Mouse (Mus musculus): ENCODE measurements at regions not wholly inside any gene's neighbourhood (a gene's known extent, or its start where the extent isn't known, plus 50 kb on each side); places are given as distances from the start of the nearest gene placed in this dataset.
"Not testable (repeated sequence)": the region's sequence is repeated elsewhere in the genome, so short reads cannot be mapped to it uniquely, and the experiment has no call there.

DNA sequence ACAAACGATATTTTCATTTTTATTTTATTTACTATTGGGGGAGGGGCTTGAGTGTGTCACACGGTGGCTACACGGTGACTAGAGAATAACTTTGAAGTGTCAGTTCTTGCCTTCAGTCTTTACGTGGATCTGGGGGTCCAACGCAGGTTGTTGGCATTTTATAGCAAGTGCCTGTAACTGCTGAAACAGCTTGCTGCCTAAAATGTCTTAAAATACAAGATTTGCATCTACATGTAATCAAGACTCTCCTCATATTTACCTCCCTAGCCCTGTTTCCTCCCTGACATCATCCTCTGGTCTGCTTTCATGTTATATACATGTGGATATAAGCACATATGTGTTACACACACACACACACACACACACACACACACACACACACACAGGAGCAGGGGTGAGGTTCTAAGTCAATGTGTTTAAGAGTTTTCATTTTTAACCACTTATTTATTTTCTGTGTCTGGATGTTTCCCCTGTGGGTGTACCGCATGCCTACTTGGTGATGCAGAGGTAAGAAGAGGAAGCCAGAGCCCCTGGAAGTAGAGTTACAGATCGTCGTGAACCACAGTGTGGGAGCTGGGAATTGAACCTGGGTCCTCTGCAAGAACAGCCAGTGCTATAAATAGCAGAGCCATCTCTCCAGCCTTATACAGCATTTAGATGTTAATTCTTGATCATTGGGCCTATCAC, 119.5 kb upstream of the Cpsf6 start:
- no peak for DNase-seq (ENCODE audit: low spot score)

DNA sequence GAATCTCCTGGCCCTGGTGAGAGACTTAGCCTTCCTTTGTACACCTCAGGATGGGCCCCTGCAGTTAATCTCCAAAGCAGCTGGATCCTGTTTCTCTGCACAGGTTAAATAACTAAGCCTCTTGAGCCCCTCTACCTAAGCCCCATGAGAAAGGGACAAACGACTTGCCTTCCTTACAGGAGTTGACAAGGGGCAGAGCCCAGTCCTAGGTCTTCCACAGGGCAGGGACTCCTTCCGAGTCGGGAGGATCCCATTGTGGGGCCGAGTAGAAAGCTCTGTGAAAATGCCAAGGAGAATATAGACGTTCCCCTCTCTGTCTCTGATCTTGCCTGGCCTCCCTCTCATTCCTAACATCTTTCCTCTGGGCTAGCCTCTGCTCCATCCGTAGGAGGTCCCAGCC, 118.7 kb upstream of the Cpsf6 start:
- no peak for DNase-seq (ENCODE audit: low spot score)

DNA sequence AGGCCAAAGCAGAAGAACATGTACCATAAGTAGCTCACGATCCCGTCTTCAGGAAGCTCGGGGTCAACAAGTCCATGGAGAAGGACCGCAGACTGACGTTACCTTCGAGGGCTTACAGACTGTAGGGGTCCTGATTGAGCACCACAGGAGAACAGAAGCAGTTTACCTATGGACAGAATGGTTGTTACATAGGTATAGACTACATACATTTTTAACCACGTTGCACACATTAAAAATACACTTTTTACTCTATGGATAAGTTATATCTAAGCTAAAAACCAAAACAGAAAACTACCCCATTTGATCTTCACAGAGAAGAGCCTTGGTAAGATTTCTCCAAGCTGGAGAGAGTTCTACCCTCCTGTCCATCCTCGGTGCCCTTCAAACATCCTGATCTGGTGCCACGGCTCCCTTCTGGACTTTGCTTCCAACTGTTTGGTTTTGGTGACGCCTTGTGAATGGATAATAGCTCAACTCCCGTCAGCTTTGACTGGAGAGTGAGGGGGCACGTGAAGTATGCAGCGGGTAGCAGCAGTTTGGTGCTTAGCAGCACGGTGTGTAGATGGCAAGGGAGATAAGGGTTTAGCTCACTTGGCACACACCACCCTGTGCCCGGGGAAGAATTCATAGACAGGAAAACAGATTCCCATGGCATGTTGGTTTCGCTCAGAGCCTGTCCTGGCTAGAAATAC, 117.9 kb upstream of the Cpsf6 start:
- no peak for DNase-seq (ENCODE audit: low spot score)

DNA sequence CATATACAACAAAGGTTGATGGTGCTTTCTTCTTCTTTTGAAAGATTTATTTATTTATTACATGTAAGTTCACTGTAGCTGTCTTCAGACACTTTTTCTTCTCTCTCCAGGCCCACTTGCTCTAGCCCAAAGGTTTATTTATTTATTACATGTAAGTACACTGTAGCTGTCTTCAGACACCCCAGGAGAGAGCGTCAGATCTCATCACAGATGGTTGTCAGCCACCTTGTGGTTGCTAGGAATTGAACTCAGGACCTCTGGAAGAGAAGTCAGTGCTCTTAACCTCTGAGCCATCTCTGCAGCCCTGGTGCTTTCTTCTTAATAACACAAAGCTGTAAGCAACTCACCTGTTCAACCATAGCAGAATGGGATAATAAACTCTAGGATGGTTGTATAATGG, 117.3 kb upstream of the Cpsf6 start:
- DNase-seq (ENCODE audit: low spot score), result not testable (repeated sequence)

DNA sequence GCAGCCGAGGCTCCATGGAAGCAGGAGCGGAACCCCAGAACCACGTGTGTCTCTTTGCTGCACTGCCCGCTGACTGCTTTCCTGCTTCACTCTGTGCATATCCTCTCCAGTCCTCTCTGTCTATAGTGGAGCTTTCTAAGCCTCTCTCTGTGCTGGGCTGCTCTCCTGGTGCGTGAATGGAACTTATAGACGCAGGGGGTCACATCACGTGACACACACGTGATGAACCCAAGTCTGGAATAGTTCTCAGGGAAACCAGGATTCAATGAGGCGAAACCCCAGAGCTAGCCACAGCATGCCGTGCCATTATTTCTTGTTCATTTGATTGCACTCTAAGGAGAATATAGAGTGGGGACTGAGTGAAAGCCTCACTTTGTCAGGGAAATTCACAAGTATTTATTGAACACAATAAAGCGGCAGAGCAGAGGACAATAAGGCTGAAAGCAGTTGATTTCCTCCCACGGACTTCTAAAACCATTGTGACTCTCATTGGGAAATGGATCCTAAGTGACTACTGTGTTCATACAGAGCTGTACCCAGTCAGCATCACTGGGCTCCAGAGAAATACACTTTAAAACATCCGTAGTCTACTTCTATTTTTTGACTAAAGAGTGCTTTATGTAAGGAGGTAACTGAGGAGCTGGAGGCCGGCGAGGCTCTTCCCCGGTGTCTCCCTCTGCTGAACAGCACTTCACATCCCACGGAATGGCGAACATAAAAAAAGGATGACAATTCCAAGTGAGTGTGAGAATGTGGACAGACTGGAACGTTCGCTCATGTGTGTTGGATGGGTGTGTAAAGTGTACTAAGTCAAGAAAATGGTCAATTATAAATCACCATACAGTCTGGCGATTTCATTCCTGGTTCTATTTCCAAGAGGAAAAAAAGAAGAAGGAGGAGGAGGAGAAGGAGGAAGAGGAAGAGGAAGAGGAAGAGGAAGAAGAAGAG, 116.5 kb upstream of the Cpsf6 start:
- DNase-seq (ENCODE audit: low spot score), result no peak

DNA sequence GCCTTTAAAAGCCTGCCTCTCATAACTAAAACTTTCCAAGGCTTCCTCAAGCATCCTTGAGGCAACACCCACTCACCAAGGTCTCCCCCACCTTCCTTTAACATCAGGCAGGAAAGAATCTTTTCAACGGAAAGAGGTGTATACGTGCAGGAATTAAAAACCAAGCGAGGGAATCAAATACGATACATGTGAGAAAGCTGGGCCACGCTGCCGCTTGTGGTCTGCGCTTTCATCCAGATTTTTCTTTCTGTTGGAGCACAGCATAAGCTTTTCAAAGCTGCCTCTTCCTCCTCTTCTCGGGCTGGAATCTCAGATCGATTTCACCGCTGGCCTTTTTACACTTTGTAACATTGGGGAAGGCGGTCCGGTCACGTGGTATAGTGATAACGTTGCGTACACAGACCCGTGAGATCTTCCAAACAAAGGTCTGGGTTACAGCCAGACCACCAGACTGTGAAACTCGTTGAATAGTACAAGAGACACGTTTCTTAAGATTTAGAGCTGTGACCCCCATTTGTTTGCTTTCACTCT, 114.4 kb upstream of the Cpsf6 start:
- DNase-seq (ENCODE audit: low spot score), result no peak

DNA sequence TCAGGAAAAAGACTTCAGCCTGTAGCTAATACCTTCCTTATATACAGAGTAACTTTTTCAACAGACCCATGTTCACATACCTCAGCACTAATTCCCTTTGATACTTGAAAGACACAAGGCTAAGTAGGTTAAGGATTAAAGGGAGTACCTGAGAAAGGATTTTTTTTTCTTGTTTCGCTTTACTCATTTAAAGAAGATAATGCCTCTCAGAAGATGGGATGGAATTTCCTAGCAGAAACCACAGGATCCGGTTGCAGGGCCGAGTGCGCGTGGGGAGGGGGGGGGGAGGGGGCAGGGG, 114.0 kb upstream of the Cpsf6 start:
- no peak for DNase-seq (ENCODE audit: low spot score)

DNA sequence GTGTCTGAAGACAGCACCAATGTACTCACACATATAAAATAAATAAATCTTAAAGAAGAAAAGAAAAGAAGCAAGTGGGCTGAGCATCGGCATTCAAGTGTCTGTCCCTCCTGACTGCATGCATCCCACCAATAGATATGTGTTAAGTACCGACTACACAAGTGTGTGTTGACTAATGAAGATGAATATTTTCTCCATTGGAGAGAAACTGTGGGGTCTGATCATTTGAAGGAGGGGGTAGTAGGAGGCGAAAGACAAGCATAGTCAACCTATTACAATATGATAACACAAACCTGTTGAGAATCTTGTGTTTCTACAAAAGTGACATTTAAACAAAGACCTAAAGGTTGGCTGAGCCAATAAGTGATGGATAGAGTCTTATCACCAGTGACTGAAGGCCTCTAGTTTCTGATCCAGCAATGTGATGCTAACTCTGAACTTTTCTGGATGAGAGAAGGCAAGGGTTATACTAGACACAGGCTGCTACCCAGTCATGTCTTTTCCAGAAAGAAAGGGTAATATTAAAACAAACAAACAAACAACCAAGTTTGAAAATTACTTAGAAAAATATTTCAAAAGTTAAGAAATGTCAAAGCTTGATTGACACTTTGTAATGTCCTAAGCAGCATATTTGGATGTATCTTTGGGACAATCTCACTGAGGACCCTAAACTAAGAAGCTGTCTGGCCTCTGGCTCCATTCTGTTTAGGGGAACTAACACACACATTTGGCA, 113.4 kb upstream of the Cpsf6 start:
- DNase-seq (ENCODE audit: low spot score), result no peak

DNA sequence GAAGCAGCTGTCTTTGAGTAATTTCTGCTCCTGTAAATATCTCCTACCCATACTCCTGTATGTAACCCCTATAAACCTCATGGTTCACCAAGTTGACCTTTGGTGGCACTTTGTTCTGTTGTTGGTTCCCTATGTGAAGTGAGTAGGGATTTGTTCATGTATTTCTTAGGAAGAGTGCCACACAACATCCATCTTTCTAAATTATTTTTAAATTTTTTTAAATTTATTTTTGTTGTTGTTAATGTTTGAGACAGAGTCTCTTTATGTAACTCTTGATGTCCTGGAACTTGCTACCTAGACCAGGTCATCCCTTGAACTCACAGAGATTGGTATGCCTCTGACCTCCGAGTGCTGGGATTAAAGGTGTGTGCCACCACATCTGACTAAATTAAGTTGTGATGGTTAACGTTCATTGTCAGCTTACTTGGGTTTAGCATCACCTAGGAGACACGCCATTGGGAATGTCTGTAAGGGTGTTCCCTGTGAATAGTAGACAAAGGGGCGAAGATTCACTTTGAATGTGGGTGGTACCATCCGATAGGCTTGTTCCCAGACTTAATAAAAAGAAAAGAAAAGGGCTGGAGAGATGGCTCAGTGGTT, 112.7 kb upstream of the Cpsf6 start:
- no peak for DNase-seq (ENCODE audit: low spot score)

DNA sequence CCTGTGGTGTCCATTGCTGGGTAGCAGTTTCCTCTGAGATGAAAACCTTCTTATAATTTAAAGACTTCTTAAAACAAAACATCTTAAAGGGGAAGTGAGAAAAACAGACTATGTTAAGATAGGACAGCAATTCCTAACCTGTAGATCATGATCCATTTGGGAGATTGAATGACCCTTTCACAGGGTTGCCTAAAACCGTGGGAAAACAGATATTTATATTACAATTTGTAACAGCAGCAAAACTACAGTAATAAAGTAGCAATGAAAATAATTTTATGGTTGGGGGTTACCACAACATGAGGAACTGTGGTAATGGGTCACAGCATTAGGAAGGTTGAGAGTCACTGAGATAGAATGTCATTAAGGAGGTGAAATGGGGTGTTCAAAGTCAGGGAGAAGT, 111.9 kb upstream of the Cpsf6 start:
- no peak for DNase-seq (ENCODE audit: low spot score)

DNA sequence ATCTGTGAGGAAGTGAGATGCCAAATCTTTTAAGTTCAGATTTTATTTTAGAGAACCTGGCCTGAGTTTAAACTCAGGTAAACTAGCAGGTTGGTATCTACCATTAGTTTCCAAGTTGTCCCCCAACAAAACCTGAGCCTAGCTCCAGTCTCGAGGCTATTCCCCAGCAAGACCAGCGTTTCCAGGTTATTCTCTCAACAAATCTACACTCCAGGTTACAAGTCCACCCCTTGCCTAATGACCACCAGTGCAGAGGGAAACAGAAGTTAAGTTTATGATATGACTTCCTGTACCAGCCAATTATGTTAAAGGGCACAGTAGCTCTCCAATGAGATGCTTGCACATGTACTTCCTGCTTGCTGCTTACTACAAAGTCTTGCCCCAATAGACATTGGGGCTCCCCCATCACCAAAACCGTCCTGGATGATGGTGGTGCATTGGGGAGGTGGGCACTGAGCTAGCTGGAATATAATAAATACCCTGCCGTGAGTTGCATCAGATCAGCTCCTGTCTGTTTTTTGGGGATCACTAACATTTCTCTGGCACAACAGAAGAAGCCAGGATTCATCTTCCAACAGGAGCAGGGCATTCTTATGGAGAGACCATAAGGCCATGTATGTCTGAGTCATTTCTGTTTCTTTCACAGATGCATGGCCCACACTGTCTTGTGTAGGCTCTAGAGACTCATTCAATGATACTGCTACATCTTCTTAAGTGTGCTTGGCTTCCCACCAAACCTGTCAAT, 111.2 kb upstream of the Cpsf6 start:
- no peak for DNase-seq (ENCODE audit: low spot score)

DNA sequence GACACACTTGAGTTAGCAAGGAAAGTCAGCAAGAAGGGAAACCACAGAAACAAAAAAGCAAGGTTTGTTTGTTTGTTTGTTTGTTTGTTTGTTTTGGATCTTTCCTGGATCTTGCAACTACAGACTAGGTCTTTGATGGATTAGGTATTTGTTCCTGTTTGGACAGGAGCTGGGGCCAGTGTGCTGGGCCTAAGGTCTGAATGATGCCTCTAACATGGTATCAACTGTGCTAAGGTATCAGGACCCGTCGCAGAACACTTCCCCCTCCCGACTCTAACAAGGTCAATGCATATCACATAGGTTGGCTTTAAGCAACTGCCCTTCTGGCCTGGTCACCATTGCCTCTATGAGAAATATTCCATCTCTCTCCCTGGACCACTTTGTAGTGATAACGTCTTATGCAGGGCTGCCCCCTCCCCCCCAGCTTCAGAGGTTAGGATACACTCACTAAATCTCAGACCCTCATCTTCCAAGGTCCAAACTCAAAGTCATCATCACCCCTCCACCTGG, 103.3 kb upstream of the Cpsf6 start:
- DNase-seq (ENCODE audit: low spot score), result no peak

DNA sequence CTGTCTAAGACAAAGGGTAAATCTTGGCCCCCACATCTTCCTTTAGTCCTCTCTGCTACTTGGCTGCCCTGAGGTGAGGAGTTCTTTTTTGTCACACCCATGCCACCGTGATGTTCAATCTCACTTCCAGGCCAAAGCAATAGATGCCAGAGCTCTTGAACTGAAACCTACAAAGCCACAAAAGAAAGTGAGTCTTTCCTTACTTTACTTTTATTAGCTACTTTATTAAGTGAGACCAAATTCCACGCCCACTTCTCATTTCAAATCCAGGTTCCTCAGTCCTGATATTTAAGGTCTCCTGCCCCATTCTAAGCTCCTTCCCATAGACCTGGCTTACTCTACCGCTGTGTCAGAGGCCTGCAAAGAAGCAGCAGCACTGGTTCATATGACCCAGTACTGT, 102.5 kb upstream of the Cpsf6 start:
- DNase-seq (ENCODE audit: low spot score), result no peak

DNA sequence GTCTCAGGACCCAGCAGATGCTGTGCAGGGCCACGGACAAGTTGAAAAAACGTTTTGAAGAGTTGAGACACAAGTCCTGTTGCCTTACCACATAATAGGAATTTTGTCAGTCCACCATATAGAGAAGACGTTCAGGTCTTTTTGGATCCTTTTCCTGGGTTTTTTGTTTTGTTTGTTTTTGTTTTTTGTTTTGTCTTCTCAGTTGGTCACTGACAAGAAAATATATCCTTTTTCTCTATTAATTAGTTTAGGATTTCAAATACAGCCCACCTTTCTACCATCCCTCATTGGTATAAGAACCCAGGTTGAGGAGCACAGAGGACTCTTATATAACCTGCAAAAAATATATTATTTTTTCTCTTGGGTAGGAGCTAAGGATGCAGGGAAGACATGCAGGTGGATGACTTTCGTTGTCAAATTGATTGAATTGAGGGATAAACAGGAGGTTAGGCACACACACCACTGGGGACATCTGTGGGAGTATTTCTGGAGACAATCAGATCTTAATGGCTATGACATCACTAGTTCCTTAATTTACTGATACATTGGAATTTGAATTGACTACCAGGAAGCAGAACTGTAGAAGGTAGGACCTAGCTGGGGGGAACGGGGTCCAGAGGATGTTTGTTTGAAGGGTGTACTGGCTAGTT, 101.7 kb upstream of the Cpsf6 start:
- no peak for DNase-seq (ENCODE audit: low spot score)

DNA sequence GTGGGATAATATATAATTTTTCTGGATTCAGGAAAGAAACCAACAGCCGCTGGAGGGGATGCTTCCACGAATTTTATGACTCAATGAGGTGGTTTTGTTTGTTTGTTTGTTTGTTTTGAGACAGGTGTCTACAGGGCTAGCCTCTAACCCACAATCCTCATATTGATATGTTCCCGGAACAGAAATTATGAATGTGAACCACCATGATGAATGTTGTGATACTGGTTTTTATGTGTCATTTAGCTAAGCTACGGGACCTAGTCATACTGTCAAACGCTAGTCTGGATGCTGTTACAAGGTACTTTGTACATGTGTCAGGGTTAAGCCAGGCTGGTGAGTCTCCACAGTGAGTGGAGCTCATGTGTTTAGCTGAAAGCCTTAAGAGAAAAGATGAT, 100.6 kb upstream of the Cpsf6 start:
- no peak for DNase-seq (ENCODE audit: low spot score)

DNA sequence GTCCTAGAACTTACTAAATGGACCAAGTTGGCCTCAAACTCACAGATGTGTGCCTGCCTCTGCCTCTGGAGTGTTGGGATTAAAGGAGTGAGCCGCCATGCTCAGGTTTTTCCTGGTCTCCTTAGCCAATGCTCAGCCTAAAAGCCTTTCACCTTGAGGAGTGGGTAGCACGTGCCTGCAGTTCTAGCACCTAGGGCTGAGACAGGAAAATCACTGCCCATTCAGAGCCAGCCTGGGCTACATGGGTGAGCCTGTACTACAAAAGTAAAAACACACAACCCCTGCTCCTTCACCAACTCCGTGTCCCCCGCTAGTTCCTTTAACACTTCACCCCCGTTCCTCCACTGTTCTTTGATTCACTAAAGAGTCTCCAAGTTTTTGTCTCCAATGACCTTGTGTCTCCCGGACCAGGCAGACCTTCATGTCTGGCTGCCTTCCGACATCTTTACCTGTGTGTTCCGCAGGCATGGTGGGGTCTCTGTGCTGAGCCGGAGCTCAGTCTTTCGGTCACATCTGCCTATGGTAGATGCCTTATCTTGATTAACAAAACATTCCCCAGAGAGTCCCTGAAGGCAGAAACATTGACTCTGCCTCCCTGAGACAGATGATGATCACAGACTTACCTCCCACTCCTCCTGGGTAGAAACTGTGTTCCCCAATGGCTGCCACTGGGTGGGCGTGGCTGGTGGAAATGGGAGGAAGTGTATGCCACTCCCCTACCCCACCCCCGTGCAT, 100.1 kb upstream of the Cpsf6 start:
- DNase-seq (ENCODE audit: low spot score), result no peak

DNA sequence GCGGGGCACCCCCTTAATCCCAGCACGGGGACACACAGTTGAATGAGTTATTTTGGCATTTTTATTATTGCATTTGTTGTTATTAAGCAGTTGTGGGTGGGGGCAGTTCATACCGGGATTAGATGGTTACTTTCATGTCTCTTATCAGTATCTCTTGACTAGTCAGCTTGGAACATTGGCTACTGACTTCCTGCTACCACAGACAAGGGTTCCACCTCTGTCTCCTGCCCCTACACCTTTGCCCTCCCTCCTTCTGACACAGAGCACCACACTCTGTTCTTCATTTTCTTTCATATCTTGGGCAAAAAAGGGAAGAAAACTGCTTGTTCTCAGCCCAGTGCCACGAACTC, 99.1 kb upstream of the Cpsf6 start:
- no peak for DNase-seq (ENCODE audit: low spot score)

DNA sequence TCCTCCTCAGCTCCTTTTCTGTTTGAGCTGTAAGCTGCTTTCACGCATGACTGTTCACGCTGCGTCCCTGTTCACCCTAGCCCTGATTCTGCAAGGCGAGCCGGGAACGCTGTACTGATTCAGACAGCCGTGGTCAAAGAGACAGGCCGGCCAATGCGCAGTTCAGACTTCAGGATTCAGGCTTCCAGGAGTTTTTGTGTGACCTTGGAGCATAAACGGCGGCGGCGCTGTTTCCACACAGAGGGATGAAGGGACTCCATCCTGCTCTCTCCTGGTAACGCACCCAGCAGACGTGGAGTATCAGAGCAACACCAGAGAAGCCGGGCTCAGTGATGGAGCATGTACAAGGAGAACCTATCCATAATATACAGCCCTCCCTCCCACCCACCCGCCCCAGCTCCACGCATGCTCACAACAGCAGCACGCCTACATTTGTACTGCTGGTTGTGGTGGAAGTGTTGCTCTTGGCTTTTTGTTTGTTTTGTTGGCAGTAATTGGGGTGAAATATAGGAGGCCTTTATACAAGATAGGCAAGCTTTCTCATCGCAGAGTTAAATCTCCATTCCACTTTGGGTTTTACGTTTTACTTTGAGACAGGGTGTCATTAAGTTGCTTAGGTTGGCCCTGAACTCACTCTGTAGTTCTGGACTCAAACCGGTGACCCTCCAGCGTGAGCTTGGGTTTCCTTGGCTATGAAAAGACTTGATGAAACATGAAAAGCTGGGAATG, 98.6 kb upstream of the Cpsf6 start:
- no peak for DNase-seq (ENCODE audit: low spot score)

Measured in c-Kit-positive CD71-positive TER-119-positive erythroid progenitor cells, embryonic 14.5 days (primary cell).